Mouse (Mus musculus) cortical plate, adult 2 months (tissue): ENCODE data around the gene Adcy9.

Experiments
- CTCF ChIP-seq: fragments of 200-500 bp; IDR thresholded peaks from 2 replicates; pipeline ENCODE4 v1.5.1; 2011; ENCODE audit warnings: mild to moderate bottlenecking, control low read depth, low read length; ENCODE audit not compliant: insufficient read depth; ENCODE audit errors: extremely low read depth
- POLR2A ChIP-seq: fragments of 200-500 bp; IDR thresholded peaks from 2 replicates; pipeline ENCODE4 v1.6.1; 2011; ENCODE audit warnings: mild to moderate bottlenecking, low read length, control low read depth; ENCODE audit not compliant: insufficient read depth; ENCODE audit errors: extremely low read depth

DNA sequence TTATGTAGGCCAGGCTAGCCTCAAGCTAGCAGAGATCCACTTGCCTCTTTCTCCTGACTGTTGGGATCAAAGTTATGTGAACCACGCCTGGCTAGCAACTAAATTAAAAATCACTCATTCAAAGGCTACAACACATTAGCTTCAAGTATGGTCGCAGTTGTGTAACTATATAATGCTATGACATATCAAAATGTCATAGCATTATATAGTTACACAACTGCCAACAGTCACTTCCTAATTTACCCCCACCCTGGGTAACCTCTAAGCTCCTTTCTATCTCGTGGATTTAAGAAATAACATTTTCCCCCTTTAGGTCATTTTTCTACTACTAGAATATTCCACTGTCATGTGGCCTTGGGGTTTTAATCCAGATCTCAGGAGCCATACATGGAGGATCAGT, 37.6 kb upstream of the Adcy9 start:
- TF ChIP-seq POLR2A (no peak), CTCF (no peak)
